Mouse (Mus musculus) ES-Bruce4 (cell line): ENCODE measurements around the gene Ldb1.

Experiments used
- CTCF ChIP-seq: IDR thresholded peaks from one replicate; pipeline ENCODE4 v1.8.1; 2011; ENCODE audit warnings: low read depth, low read length
- EP300 ChIP-seq: IDR thresholded peaks from 2 replicates; pipeline ENCODE4 v1.6.1; 2011; ENCODE audit warnings: low read depth, low read length; ENCODE audit not compliant: insufficient read depth
- POLR2A ChIP-seq: IDR thresholded peaks from one replicate; pipeline ENCODE4 v1.8.1; 2011; ENCODE audit warnings: low read length; ENCODE audit not compliant: insufficient read depth

DNA sequence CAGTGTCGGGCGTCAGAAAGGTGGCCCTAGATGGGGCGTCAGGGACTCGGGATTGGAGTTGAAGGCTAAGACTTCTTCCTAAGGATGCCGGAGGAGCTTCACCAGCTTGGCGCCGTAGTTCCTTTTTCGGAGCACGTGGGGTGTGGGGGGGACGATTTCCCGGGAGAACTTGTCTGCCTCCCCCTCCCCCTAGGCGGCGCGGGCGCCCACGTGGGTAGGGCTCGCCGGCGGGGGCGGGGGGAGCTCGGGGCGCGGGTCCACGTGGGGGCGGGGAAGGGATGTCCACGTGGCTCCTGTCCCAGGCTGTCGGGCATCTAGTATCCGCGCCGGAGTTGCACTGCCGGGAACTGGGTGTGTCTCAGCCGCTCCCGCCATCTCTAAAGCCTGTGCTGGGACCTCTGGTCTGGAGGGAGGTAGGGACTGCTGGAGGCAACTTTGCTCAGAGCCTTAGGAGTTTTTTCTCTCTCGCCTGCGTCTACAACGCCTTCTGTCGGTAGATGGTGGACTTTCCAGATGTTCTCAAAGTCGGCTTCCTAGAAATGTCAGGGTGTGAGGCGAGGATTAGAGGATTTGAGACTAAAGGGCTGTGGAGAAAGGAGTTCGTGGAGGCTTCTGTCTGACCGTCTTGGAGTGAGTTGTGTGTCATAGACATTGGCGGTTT, 12.1 kb upstream of the Ldb1 start:
- no peak for TF ChIP-seq EP300
- no peak for TF ChIP-seq CTCF
- no peak for TF ChIP-seq POLR2A
